ENCODE assay signal across 24 mouse cellular contexts in genomic region chr7:80939808-80940207, GRCm38 (mm10). TPM values are rescaled to one million over a fixed set of nuclear protein-coding genes. Genes with fewer than 3 reads are reported as not detected.
DNase-seq lines count a peak whose midpoint lies in the region; ATAC-seq and TF ChIP-seq lines count a peak whose summit lies in the region.
"Had no signal": no experiment of that assay in that cellular context is flagged by ENCODE, and none has a peak within 500 bp of the region (broad histone marks: within the 10 kb centered on the region; RNA-seq: fewer than 3 reads in every experiment).

No protein-coding gene starts in this region.

- peak; percentile 24 for DNase-seq in liver, adult 2 months (ENCODE audit: extremely low read depth, low read depth, low spot score)
- no peak for DNase-seq in right cerebral cortex, postnatal 14 days
- no peak for DNase-seq in B cell, adult 2 months
- DNase-seq: adrenal gland, adult 2 months; adrenal gland, postnatal 10 days; adrenal gland, postnatal 25 days; cerebellum, adult 11 months; cerebellum, adult 18-20 months; cerebellum, adult 8-10 months; cerebellum, adult 9-11 months; cerebellum, postnatal 14 days; cerebellum, postnatal 36 days; embryo, embryonic 11 days; forebrain, postnatal 0 days had no signal

- no peak overlapping the region for H3K4me3 ChIP-seq in liver, adult 2 months (ENCODE audit: insufficient read depth, low read depth, low read length)
- no peak overlapping the region for H3K4me3 ChIP-seq in liver, embryonic 12.5 days
- H3K4me3 ChIP-seq in intestine, embryonic 15.5 days (replicated peaks) = no peak overlapping the region
- no peak overlapping the region for H3K4me3 ChIP-seq in intestine, postnatal 0 days (ENCODE audit: low read depth, low read length)
- H3K4me3 ChIP-seq: embryonic facial prominence, embryonic 13.5 days; embryonic facial prominence, embryonic 15.5 days; erythroblast, embryonic 14.5 days; forebrain, embryonic 10.5 days; forebrain, embryonic 12.5 days had no signal

- H3K27me3 ChIP-seq in liver, adult 2 months (ENCODE audit: control insufficient read depth, insufficient read depth, low read length) = no peaks in the 10 kb centered on the region
- no peaks in the 10 kb centered on the region for H3K27me3 ChIP-seq in liver, embryonic 12.5 days (replicated peaks)
- H3K27me3 ChIP-seq in intestine, embryonic 15.5 days (replicated peaks) = no peaks in the 10 kb centered on the region
- H3K27me3 ChIP-seq in intestine, postnatal 0 days (replicated peaks; ENCODE audit: control insufficient read depth, insufficient read depth, low read length) = no peaks in the 10 kb centered on the region
- H3K27me3 ChIP-seq: embryonic facial prominence, embryonic 13.5 days; embryonic facial prominence, embryonic 15.5 days; forebrain, embryonic 12.5 days had no signal

- TF ChIP-seq POLR2A in liver, adult 2 months (IDR thresholded peaks at IDR 0.05; ENCODE audit: extremely low read depth, insufficient read depth, low read length) = no peak

- H3K36me3 ChIP-seq in liver, adult 2 months (ENCODE audit: control insufficient read depth, insufficient read depth, low read length) = peaks cover 2% of the 10 kb centered on the region
- H3K36me3 ChIP-seq in liver, embryonic 12.5 days = peaks cover 33% of the 10 kb centered on the region
- no peaks in the 10 kb centered on the region for H3K36me3 ChIP-seq in intestine, embryonic 15.5 days
- peaks cover 4% of the 10 kb centered on the region; the same call in 1 of the 2 replicates for H3K36me3 ChIP-seq in intestine, postnatal 0 days (ENCODE audit: control insufficient read depth, insufficient read depth)

- no peaks in the 10 kb centered on the region for H3K9me3 ChIP-seq in liver, embryonic 12.5 days (replicated peaks)
- H3K9me3 ChIP-seq in intestine, embryonic 15.5 days = no peaks in the 10 kb centered on the region
- no peaks in the 10 kb centered on the region for H3K9me3 ChIP-seq in intestine, postnatal 0 days (ENCODE audit: control insufficient read depth)
- H3K9me3 ChIP-seq: embryonic facial prominence, embryonic 13.5 days; embryonic facial prominence, embryonic 15.5 days; forebrain, embryonic 10.5 days; forebrain, embryonic 12.5 days had no signal

- H3K27ac ChIP-seq in liver, adult 2 months (replicated peaks; ENCODE audit: insufficient read depth, low read depth, low read length) = no peak overlapping the region
- no peak overlapping the region for H3K27ac ChIP-seq in liver, embryonic 12.5 days
- no peak overlapping the region for H3K27ac ChIP-seq in intestine, embryonic 15.5 days
- H3K27ac ChIP-seq in intestine, postnatal 0 days (ENCODE audit: low read depth, low read length) = no peak overlapping the region
- H3K27ac ChIP-seq: embryonic facial prominence, embryonic 13.5 days; embryonic facial prominence, embryonic 15.5 days; forebrain, embryonic 10.5 days; forebrain, embryonic 12.5 days had no signal

- no peak overlapping the region for H3K4me2 ChIP-seq in liver, embryonic 12.5 days
- H3K4me2 ChIP-seq in intestine, embryonic 15.5 days (replicated peaks) = no peak overlapping the region
- H3K4me2 ChIP-seq in intestine, postnatal 0 days (replicated peaks; ENCODE audit: low read depth) = no peak overlapping the region
- H3K4me2 ChIP-seq: embryonic facial prominence, embryonic 13.5 days; embryonic facial prominence, embryonic 15.5 days; forebrain, embryonic 12.5 days had no signal

- H3K9ac ChIP-seq in liver, adult 2 months (ENCODE audit: low read depth, low read length) = no peak overlapping the region
- no peak overlapping the region for H3K9ac ChIP-seq in liver, embryonic 12.5 days
- no peak overlapping the region for H3K9ac ChIP-seq in intestine, embryonic 15.5 days
- no peak overlapping the region for H3K9ac ChIP-seq in intestine, postnatal 0 days (ENCODE audit: low read depth, low read length)
- H3K9ac ChIP-seq: embryonic facial prominence, embryonic 13.5 days; embryonic facial prominence, embryonic 15.5 days; forebrain, embryonic 12.5 days; forebrain, postnatal 0 days had no signal

- ATAC-seq in liver, embryonic 12.5 days = no peak
- ATAC-seq in intestine, embryonic 15.5 days = peak; percentile 41; the same call in 1 of the 2 replicates
- ATAC-seq in intestine, postnatal 0 days = peak; percentile 67
- ATAC-seq: forebrain, embryonic 14.5 days; forebrain, postnatal 0 days had no signal

- H3K4me1 ChIP-seq in liver, adult 2 months (ENCODE audit: control insufficient read depth, insufficient read depth, low read length) = peaks cover 9% of the 10 kb centered on the region
- H3K4me1 ChIP-seq in liver, embryonic 12.5 days = peaks cover 24% of the 10 kb centered on the region
- no peaks in the 10 kb centered on the region for H3K4me1 ChIP-seq in intestine, embryonic 15.5 days (replicated peaks)
- no peaks in the 10 kb centered on the region for H3K4me1 ChIP-seq in intestine, postnatal 0 days (replicated peaks; ENCODE audit: control insufficient read depth, insufficient read depth, low read length)
- H3K4me1 ChIP-seq: embryonic facial prominence, embryonic 13.5 days; embryonic facial prominence, embryonic 15.5 days; forebrain, embryonic 10.5 days had no signal

- TF ChIP-seq CTCF in liver, adult 2 months (IDR thresholded peaks at IDR 0.05; ENCODE audit: low read depth, low read length) = no peak
- TF ChIP-seq CTCF in intestine, postnatal 0 days (IDR thresholded peaks at IDR 0.05; ENCODE audit: low read depth) = no peak

- H3K79me2 ChIP-seq in liver, adult 2 months (ENCODE audit: control insufficient read depth, insufficient read depth, low read length) = peaks cover 51% of the 10 kb centered on the region; the same call in 1 of the 2 replicates

- 93% methylated on average over 4 of the region's 4 CpGs for WGBS in liver, adult 2 months
- WGBS in liver, embryonic 12.5 days (ENCODE audit: insufficient replicate concordance) = 81% methylated on average over 4 of the region's 4 CpGs
- 83% methylated on average over 4 of the region's 4 CpGs for WGBS in intestine, embryonic 15.5 days
- WGBS in intestine, postnatal 0 days = 63% methylated on average over 4 of the region's 4 CpGs

RNA-seq across cellular contexts. Expression of gene Sec11a, which starts 7.8 kb away (rescaled TPM):
- total RNA-seq in liver, adult 2 months (2014; rRNA removed) = 80.9 and 103 TPM in 2 replicates
- 52.0 and 64.6 TPM in 2 replicates for polyA plus RNA-seq in liver, adult 2 months (2012; rRNA removed)
- 123 and 124 TPM in 2 replicates for polyA plus RNA-seq in liver, embryonic 12.5 days (2016; fragmentation: Nextera tagmentation; extraction: Ambion mirVana)
- polyA plus RNA-seq in intestine, embryonic 15.5 days (2015; fragmentation: Nextera tagmentation; extraction: Ambion mirVana) = 246 and 254 TPM in 2 replicates
- polyA plus RNA-seq in intestine, postnatal 0 days (2015; fragmentation: Nextera tagmentation; extraction: Ambion mirVana) = 140 and 142 TPM in 2 replicates

RNA-seq across cellular contexts. Expression of gene Nmb, which starts 34.9 kb away (rescaled TPM):
- total RNA-seq in liver, adult 2 months (2014; rRNA removed) = 0.65 and 0.67 TPM in 2 replicates
- 1.7 TPM in 1 of 2 replicates, not detected in the other for polyA plus RNA-seq in liver, adult 2 months (2012; rRNA removed)
- 1.6 and 2.4 TPM in 2 replicates for polyA plus RNA-seq in liver, embryonic 12.5 days (2016; fragmentation: Nextera tagmentation; extraction: Ambion mirVana)
- 4.5 and 4.6 TPM in 2 replicates for polyA plus RNA-seq in intestine, embryonic 15.5 days (2015; fragmentation: Nextera tagmentation; extraction: Ambion mirVana)
- polyA plus RNA-seq in intestine, postnatal 0 days (2015; fragmentation: Nextera tagmentation; extraction: Ambion mirVana) = 2.1 and 2.8 TPM in 2 replicates
- total RNA-seq: common myeloid progenitor, adult 5-6 weeks had no signal
- polyA plus RNA-seq: erythroblast, embryonic 14.5 days had no signal

RNA-seq across cellular contexts. Expression of gene Wdr73, which starts 38.7 kb away (rescaled TPM):
- total RNA-seq in liver, adult 2 months (2014; rRNA removed) = 10.2 and 11.7 TPM in 2 replicates
- 13.0 and 13.3 TPM in 2 replicates for polyA plus RNA-seq in liver, adult 2 months (2012; rRNA removed)
- polyA plus RNA-seq in liver, embryonic 12.5 days (2016; fragmentation: Nextera tagmentation; extraction: Ambion mirVana) = 29.1 and 30.3 TPM in 2 replicates
- polyA plus RNA-seq in intestine, embryonic 15.5 days (2015; fragmentation: Nextera tagmentation; extraction: Ambion mirVana) = 32.8 and 35.7 TPM in 2 replicates
- 9.3 and 9.6 TPM in 2 replicates for polyA plus RNA-seq in intestine, postnatal 0 days (2015; fragmentation: Nextera tagmentation; extraction: Ambion mirVana)

RNA-seq across cellular contexts. Expression of gene Zfp592, which starts 53.7 kb away (rescaled TPM):
- total RNA-seq in liver, adult 2 months (2014; rRNA removed) = 6.7 and 9.9 TPM in 2 replicates
- polyA plus RNA-seq in liver, adult 2 months (2012; rRNA removed) = 6.8 and 11.3 TPM in 2 replicates
- 11.9 and 12.0 TPM in 2 replicates for polyA plus RNA-seq in liver, embryonic 12.5 days (2016; fragmentation: Nextera tagmentation; extraction: Ambion mirVana)
- polyA plus RNA-seq in intestine, embryonic 15.5 days (2015; fragmentation: Nextera tagmentation; extraction: Ambion mirVana) = 9.8 and 10.7 TPM in 2 replicates
- 4.2 and 5.0 TPM in 2 replicates for polyA plus RNA-seq in intestine, postnatal 0 days (2015; fragmentation: Nextera tagmentation; extraction: Ambion mirVana)
